Mouse (Mus musculus) hematopoietic stem cell, adult 5-6 weeks (primary cell): ENCODE data around the gene Pfdn6. TPM values are rescaled to one million over a fixed set of nuclear protein-coding genes. Genes with fewer than 3 reads are reported as not detected.

Source experiments
- ATAC-seq, 2 experiments: fragments of 125-278 bp in 1 of 2; replicated peaks in 1 of 2; 2 replicates each; pipeline ENCODE4 v1.8.0; 2016 to 2017; ENCODE audit warnings: inconsistent platforms in 2 of 2, mild to moderate bottlenecking in 2 of 2, moderate number of reproducible peaks in 2 of 2, low read depth in 1 of 2, moderate TSS enrichment in 1 of 2; ENCODE audit not compliant: low FRiP score in 2 of 2, poor library complexity in 2 of 2, severe bottlenecking in 2 of 2, insufficient read depth in 1 of 2, low TSS enrichment in 1 of 2
- total RNA-seq: library from RNA; stranded (forward); fragments of 172-1452, 232-1000 nt; gene quantifications from 2 replicates; pipeline ENCODE4 v1.2.3, GENCODE M21; 2017

Gene Pfdn6
- total RNA-seq, 1 experiment from 2014 or later, result 115 TPM

- no peak for ATAC-seq
These were observed 15.4 kb downstream of the Pfdn6 start for GRCm38 (mm10) chr17:33924577-33925283.

GRCm38 (mm10) chr17:33921361-33921760 is 18.8 kb downstream of the Pfdn6 start:
- no peak for ATAC-seq

- peak; percentile 30 to 48; a peak in 1 of 4 replicates for ATAC-seq
These were observed 19.7 kb downstream of the Pfdn6 start for GRCm38 (mm10) chr17:33920282-33921097.

- peak; percentile 61 to 70 for ATAC-seq
These were observed 20.5 kb downstream of the Pfdn6 start for GRCm38 (mm10) chr17:33919351-33920281.

- ATAC-seq, result no peak
These were observed 21.6 kb downstream of the Pfdn6 start for GRCm38 (mm10) chr17:33918293-33919203.

GRCm38 (mm10) chr17:33917656-33918292 is 22.4 kb downstream of the Pfdn6 start:
- no peak for ATAC-seq

- no peak for ATAC-seq
These were observed 23.1 kb downstream of the Pfdn6 start for GRCm38 (mm10) chr17:33916847-33917655.

- ATAC-seq, result no peak
These were observed 23.8 kb downstream of the Pfdn6 start for GRCm38 (mm10) chr17:33916294-33916693.

GRCm38 (mm10) chr17:33915671-33916250 is 24.4 kb downstream of the Pfdn6 start, which contains the start of the genes Tapbp and Zbtb22:
Gene Tapbp, plus strand, starts transcription at chr17:33915899.
Gene Zbtb22, plus strand, starts transcription at chr17:33915904.
- peak; percentile 77 to 78 for ATAC-seq

GRCm38 (mm10) chr17:33914969-33915391 is 25.2 kb downstream of the Pfdn6 start:
- no peak for ATAC-seq

- no peak for ATAC-seq
These were observed 26.2 kb downstream of the Pfdn6 start for GRCm38 (mm10) chr17:33913905-33914304.

- ATAC-seq, result no peak
These were observed 26.9 kb downstream of the Pfdn6 start for GRCm38 (mm10) chr17:33913264-33913663.

GRCm38 (mm10) chr17:33911813-33912414 is 28.2 kb downstream of the Pfdn6 start:
- ATAC-seq, result no peak

- no peak for ATAC-seq
These were observed 28.9 kb downstream of the Pfdn6 start for GRCm38 (mm10) chr17:33911052-33911812.
